Mouse (Mus musculus): ENCODE measurements around the gene Pdzd9.

GRCm38 (mm10) chr7:120699586-120699985, 29.4 kb upstream of the Pdzd9 start:
- TF ChIP-seq MYOD1 (IDR thresholded peaks at IDR 0.05; ENCODE audit: control insufficient read depth, insufficient read length, low read depth) (no peak), CTCF (IDR thresholded peaks at IDR 0.05; ENCODE audit: control insufficient read depth, insufficient read depth, insufficient read length) (no peak)
